Mouse (Mus musculus): ENCODE results near the gene Prkaca.
"Not testable (repeated sequence)": the region's sequence is repeated elsewhere in the genome, so short reads cannot be mapped to it uniquely, and the experiment has no call there.

The Prkaca gene

DNA sequence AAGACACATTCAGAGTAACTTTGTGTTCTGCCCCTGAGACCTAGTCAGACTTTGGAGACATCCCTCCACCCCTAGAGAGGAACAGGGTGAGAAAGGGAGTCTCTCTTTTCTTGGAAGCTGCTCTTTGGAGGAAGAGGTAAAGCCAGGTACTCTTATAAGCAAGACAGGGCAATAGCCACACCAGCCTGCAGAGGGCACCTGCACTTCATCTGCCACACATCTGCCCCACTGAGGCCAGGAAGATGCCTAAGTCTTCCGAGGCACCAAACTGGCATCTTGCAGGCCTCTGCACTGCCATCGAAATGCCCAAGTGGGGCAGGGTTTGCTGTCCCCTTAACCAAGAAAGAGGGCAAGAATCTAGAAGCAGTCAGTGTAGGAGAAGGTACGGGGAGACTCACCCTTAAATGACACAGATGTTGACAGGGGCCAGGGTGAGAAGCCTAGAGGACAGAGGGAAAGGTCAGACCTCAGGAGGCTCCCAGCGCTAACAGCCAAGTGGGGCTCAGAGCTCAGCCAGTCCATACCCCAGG lies 3.4 kb downstream of the Prkaca start:
- no peak for DNase-seq

DNA sequence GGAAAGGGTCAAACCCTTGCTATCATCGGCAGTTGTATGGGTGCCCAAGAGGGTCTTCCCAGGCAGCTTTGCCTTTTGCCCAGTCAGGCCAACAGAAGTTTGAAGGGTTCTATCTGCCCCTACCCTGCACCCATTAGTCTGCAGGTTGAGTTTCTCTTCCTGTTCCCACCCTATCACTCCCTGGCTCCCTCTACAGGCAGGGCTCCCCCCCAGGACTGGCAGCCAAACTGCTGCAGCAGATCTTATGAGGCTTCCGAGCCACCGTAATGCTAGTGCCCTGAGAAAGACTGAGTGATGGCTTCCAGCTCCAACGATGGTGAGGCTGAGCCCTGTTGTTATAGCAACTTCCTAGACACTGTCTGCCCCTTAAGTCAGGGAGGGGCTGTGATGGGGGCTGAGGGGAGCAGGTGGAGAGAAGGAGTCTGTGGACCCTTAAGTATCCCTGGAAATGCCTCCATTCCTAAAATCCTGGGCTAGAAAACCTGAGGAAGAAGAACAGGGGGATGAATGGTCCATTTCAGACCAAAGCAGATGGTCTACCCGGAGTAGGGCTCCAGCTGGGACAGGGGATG lies 4.1 kb downstream of the Prkaca start:
- DNase-seq, result peak in 1 of 2 experiments; percentile 34

DNA sequence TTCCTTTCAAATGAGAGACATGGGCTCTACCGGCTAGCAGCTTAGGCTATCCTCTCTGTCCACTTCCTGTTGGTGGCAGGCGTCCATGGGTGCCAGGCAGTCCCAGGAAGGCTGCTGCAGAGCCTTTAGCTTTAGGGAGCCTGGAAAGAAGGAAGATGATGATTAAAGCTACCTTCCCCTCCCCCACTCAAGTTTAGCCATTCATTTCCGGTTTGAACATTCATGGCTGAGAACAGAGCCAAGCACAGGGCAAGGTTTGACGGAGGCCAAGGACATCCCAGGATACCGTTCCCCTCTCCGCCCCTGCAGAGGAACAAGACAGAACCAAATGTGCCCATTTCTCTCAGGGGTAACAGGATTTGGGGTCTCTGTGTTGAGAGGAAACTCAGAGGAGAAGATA lies 4.9 kb downstream of the Prkaca start:
- peak; percentile 12 to 31 for DNase-seq

DNA sequence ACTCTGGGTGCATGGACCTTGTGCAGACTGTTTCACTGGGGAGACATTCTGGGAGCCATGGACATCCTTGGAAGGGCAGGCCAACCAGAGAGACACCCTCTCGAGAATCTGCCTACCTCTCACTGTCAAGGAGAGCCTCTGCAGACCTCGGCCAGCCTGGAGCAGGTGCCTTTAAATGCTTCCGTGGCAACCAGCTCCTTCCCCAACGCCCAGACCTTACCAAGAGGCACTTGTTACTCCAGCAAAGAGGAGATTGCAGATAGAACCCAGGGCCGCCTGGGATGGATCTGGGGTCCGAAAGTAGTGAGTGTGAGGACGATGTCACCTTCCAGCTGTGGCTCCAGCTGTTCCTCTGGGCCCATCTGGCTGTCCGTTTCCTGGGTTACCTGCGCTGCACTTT lies 5.4 kb downstream of the Prkaca start:
- DNase-seq, result peak in 1 of 2 experiments; percentile 25

DNA sequence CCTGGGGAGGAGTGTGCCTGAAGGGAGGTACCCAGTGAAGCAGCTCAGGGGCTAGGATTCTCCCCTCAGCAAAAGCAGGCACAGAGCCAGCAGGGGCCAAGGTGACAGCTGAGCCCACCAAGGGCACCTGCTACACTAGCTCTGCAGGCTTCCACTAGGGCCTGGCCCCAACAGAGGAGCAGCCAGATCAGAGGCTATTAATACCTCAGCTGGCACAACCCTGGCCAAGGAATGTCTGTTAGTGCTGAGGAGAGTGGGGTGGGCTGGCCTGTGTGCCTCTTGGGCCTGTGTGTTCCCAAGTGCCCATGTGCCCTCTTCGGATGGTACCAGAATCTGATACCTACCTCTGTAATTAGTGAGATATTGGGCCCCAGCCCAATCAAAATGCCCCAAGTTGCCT lies 7.5 kb downstream of the Prkaca start:
- DNase-seq, result peak; percentile 46 to 47

DNA sequence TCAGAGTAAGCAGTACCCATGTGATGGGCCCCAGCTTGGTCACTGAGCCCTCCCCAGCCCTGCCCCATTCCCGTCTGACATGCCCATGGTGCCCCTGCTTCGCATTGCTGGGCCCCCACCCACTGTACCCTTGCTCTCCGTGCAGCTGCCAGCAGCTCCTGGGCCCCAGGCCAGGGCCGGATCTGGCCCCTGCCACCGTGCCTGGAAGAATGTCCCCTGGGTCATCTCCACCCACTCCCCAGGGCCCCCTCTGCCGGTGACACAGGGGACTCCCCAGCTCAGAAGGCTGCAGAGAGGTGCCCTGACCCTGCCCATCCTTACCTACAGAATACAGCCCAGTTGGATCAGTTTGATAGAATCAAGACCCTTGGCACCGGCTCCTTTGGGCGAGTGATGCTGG lies 8.1 kb downstream of the Prkaca start:
- peak; percentile 41 to 56 for DNase-seq

DNA sequence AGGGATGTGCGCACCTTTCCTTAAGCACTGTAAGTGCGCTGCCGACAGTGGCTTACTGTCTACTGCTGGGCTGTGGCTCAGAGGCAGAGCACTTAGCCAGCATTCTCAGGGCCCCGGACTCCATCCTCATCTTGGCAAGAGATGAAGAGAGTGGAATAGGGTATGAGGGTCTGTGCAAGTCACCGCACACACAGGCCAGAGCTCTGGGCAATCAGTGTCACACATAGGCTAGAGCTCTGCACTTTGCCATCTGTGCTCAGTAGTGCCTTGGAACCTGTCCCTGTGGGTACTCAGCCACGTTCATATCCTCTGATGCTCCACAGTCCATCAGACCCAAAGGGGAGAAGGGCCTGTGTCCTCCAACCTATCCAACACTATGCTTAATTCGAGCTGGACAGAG lies 8.7 kb downstream of the Prkaca start:
- DNase-seq, result peak; percentile 53 to 60

DNA sequence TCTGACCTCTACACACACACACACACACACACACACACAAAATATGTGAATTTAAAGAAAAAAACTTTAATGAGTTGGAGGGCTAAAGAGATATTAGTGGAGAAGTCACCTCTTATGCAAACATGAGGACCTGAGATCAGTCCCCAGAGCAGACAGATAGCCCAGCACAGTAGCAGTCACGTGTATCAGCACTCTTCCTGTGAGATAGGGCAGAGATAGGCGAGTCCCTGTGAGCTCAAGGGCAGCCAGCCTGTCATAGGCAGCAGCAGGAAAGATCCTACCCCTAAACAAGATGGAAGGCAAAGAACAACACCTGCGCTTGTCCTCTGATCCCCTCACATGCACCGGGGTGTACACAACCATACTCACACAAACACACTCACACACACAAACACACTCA lies 9.7 kb downstream of the Prkaca start:
- peak in 1 of 2 experiments; percentile 3 for DNase-seq

DNA sequence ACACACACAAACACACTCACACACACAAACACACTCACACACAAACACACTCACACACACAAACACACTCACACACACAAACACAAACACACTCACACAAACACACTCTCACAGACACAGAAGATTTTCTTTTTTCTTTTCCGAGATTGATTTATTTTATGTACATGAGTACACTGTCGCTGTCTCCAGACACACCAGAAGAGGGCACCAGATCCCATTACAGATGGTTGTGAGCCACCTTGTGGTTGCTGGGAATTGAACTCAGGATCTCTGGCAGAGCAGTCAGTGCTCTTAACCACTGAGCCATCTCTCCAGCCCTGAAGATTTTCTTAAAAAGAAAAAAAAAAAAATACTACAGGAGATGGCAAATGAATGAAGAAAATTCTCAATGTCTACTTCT lies 10.4 kb downstream of the Prkaca start:
- DNase-seq, result not testable (repeated sequence)

DNA sequence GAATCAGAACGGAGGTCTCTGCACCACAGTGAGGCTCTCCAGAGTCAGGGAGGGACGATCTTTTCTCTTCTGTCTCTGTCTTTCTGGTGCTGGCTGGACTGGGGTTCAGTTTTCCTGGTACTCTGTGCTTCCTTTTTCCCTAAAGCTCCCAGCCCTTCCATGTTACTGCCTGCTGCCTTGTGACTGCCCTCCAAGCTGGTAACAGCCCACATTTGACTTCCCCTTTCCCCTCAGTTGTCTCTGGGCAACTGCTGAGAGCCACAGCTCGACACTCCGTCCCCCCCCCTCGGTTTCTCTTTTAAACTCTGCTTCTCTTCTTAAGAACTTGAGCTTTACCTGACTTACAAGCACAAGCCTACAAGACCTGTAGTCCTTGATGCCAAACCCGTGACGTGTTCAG lies 16.4 kb downstream of the Prkaca start:
- no peak for DNase-seq

DNA sequence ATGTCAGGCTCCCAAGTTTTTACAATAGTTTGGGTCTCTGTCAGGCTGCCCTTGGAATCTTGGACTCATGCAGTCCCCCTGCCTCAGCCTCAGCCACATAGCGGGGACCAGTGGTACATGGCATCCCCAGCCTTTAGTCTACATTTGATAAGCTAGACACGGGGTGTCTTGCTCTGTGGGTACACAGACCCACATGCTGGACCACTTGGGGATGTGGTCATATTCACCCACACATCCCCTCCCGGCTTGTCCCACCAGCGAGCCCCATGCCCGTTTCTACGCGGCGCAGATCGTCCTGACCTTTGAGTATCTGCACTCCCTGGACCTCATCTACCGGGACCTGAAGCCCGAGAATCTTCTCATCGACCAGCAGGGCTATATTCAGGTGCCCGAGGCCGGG lies 17.4 kb downstream of the Prkaca start:
- no peak for DNase-seq

DNA sequence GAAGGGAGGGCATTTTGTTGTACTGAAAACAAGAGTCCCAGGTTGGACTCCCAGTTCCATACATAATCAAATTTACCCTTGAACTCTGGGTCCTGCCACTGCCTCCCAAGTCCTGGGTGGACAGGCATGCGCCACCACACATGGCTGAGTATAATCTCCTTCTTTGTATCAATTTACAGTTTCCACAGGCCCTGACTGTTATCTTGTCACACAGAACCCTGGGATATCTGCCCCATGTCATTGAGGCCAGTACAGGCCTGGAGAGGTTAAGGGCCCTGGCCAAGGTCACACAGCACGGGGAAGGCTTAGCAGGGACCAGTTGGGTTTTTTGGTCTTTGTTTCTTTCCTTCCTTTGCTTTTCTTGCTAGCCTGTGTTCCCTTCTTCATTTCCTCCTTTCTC lies 19.7 kb downstream of the Prkaca start:
- no peak for DNase-seq

DNA sequence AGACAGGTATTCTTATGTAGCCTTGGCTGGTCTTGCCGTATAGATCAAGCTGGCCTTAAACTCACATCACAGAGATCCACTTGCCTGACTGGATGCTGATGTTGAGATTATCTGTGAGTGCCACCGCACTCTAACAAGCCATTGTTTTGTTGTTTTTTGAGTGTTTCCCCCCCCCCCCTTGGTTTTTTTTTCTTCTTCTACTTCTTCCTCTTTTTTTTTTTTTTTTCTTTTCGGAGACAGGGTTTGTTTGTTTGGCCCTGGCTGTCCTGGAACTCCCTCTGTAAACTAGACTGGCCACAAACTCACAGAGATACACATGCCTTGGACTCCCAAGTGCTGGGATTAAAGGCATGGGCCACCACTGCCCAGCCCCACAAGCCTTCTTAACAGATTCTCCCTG lies 21.2 kb downstream of the Prkaca start:
- DNase-seq, result no peak

DNA sequence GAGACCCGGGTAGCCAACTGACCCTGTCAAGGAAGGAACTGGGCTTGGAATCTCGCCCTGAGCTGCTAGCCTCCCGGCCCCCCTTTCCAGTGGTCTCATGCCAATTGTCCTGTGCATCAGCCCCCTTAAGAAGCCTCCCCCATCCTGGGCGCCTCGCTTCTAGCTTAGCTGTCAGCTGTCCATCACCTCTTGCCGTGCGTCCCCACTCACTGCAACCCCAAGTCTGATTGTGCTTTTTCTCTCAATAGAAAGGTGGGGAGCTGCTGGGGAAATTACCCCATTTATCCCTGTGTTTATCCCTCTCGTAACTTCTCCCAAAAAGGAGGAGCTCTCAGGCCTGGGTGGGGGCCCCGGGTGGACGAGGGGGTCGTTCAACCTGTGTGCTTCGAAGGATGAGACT lies 23.2 kb downstream of the Prkaca start:
- DNase-seq, result peak in 1 of 2 experiments; percentile 47

DNA sequence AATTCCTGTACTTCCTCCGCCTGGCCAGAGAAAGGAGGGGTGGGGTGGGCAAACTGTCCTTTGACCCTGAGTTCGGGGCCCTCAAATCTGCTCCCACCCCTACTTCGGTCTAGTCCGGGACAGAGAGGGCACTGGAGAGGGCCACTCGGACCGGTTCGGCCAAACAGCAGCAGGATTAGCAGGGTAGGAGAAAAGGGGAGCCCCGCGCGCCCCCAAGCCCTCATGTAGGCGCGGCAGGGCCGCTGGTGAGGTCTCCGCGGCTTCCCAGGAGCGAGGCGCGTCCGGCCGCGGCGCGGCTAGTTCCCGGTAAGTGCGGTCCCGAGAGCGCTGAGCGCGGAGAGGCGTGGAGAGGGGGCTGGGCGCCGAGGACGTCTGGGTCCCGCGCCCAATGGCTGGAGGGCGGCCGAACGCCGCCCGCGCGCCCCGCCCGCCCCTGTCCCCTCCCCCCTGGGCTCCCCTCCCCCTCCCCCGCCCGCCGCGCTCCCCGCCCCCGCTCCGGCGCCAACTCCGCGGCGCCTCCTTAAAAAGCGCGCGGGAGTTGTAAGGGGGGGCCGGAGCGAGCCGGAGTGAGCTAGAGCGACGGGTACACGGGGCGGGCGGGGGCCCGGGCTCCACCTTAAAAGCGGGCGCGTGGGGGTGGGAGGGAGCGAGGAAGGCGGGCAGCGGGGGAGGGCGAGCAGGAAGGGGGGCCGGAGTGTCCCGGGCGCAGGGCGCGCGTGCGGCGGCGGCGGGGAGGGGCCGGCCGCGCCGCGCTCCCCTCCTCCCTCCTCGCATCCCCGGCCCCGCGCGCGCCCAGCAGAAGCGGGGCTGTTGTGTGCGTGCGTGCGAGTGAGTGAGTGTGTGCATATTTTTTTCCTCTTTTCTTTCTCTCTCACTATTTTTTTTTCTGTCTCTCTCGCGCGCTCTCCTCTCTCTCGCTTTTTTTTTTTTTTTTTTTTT lies 24.0 kb downstream of the Prkaca start:
- DNase-seq, result peak; percentile 84 to 94

DNA sequence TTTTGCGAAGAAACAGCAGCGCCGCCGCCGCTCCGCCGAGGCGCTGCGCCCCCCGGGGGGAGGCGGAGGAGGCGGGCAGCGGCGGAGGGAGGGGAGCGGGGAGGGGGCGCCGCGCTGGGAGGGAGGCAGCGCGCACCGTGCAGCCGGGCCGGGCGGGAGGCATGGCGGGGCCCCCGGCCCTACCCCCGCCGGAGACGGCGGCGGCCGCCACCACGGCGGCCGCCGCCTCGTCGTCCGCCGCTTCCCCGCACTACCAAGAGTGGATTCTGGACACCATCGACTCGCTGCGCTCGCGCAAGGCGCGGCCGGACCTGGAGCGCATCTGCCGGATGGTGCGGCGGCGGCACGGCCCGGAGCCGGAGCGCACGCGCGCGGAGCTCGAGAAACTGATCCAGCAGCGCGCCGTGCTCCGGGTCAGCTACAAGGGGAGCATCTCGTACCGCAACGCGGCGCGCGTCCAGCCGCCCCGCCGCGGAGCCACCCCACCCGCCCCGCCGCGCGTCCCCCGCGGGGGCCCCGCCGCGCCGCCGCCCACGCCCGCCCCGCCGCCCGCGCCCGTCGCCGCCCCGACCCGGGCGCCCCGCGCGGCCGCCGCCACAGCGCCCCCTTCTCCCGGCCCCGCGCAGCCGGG lies 24.8 kb downstream of the Prkaca start, which contains the start of gene Samd1:
Samd1 (plus strand) TSS at position 162 of the 631 bp plus-strand sequence.
- peak; percentile 74 to 77 for DNase-seq

DNA sequence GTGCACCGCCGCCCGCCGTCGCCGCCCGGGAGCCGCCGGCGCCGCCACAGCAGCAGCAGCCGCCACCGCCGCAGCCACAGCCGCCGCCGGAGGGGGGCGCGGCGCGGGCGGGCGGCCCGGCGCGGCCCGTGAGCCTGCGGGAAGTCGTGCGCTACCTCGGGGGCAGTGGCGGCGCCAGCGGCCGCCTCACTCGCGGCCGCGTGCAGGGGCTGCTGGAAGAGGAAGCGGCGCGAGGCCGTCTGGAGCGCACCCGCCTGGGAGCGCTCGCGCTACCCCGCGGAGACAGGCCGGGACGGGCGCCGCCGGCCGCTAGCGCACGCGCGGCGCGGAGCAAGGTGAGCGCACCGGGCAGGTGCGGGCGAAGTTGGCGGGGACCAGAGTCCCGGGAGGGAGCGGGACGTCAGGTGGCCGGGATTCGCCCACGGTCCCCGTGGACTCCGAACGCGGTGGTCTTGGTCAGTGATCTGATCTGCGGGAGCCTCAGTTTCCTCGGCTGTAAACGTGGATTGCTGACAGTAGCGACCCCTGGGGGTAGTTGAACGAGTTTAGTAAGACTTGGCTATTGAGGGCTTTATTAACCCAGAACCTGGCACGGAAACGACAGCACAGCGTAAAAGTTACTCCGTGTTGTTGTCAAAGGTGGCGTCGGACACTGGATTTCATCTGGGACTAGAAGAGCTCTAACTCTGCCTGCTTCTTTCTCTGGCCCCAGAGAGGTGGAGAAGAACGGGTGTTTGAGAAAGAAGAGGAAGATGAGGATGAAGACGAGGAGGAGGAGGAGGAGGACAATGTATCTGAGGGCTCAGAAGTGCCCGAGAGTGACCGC lies 25.7 kb downstream of the Prkaca start:
- peak; percentile 68 to 69 for DNase-seq

DNA sequence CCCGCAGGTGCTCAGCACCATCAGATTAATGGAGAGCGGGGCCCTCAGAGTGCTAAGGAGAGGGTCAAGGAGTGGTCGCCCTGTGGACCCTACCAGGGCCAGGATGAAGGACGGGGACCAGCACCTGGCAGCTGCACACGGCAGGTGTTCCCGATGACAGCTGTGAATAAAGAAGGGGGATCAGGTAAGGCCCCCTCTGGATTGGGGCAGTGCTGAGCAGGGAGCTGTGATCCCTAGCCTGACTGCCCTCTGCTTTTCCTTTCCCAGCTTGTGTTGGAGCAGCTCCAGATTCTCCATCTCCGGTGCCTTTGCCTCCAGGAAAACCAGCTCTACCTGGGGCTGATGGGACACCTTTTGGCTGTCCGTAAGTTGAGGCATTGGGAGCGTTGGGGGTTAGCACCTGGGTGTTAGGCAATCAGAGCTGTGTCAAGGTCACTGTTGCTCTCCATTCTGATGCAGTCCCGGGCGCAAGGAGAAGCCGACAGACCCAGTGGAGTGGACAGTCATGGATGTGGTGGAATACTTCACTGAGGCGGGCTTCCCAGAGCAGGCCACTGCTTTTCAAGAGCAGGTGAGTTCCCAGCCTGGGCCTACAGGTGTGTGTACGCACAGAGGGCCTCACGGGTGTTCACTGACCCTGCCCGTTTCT lies 26.4 kb downstream of the Prkaca start:
- peak in 1 of 2 experiments; percentile 49 for DNase-seq

DNA sequence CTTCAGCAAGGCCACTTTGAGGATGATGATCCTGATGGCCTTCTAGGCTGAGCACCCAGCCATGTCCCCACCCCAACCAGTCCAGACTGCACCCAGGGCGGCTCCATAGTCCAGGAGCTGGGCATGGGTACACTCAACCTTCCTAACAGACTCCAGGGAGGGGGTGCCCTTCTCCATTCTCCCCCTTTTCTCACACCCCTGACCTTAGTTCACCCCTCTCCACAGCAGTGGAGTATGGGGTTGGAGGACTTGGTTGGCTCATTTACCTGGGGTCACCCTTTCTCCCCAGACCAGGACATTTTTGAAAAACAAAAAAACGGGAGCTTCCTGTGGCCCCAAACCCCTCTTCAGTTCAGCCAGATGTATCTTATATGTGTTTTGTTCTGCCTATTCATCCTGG lies 27.0 kb downstream of the Prkaca start:
- no peak for DNase-seq

DNA sequence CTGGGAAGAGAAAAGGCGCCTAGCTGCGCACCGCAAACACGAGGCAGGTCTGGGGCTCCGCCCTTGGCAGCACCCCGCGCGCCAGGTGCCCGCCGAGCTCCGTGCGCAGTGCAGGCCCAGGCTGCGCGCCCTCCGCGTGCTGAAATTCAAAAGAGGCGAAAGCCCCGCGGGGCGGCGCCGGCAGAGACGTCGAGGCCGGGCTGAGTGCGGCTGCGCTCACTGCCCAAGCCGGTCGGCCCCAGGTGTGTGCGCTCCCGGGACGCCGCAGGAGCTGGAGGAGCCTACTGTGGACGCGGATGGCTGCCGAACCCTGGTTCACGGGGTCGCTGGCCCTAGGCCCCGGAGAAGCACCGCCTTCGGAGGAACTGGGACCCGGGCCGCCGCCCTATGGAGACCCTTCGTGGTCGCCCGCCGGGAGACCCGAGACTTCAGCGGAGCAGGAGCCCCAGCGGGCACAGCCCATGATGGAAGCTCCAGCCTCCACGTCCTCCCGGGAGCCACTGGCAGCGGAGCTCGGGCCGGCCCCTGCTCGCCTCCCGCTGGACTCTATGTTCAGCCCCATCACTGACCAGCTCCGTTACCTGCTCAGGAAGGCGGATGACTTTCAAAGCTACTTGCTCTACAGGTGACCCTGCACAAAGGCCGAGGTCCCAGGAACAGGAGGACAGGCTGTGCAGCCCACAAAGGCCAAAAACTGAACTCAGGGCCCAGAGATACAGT lies 28.6 kb downstream of the Prkaca start, which contains the start of gene 1700067K01Rik:
1700067K01Rik (plus strand) TSS at position 222 of the 720 bp plus-strand sequence.
- no peak for DNase-seq

DNA sequence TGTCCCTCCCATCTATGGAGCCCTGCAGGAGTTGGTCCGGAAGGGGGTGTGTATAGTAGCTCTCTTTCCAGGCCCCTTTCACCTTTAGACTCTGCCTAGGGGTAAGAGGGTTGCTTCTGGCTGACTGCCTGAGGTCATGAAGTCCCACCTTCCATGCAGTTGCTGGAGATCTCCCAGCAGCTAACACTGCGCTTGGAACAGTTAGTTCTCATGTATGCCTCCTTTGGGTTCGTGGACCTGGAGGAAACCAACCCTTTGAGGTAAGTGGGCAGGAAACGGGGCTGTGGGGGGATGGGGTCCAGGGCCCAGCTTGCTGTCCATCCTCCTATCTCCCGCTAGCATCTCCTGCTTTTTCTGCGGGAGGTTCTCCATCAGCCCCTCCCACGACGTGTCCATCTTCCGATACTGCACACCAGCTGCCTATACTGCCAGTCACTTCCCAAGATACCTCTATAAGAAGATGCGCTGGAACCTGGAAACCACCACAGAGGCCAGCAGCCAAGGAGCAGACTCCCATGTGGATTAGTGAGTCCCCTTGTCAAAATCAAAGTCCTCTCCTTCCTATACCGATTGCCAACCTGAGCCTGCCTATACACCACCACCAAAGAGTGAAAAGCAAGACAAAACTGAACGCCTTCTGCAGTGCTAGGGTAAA lies 30.3 kb downstream of the Prkaca start:
- no peak for DNase-seq
